Mouse (Mus musculus) embryonic facial prominence, embryonic 14.5 days (tissue): Measurements from ENCODE around the gene Zfp429. TPM values are rescaled to one million over a fixed set of nuclear protein-coding genes. Genes with fewer than 3 reads are reported as not detected.

Source experiments
- polyA plus RNA-seq: library from polyadenylated mRNA; unstranded; fragments of >200 nt; fragmentation: Nextera tagmentation; extraction: Ambion mirVana; gene quantifications from 2 replicates; pipeline ENCODE4 v1.2.1, GENCODE M21; 2014

The Zfp429 gene
- polyA plus RNA-seq, 1 experiment from 2014 or later, result 6.8 TPM

Other genes with a start within 250 kb of the Zfp429 start
- 5.1 and 5.9 TPM in 2 replicates for gene Rsl1, start 226.6 kb downstream of the Zfp429 start, polyA plus RNA-seq
- 1.4 and 1.8 TPM in 2 replicates for gene Zfp455, start 205.3 kb downstream of the Zfp429 start, polyA plus RNA-seq
- gene Zfp458, start 121.4 kb downstream of the Zfp429 start, polyA plus RNA-seq, result 1.8 and 2.0 TPM in 2 replicates
- 0.68 and 0.83 TPM in 2 replicates for gene Zfp457, start 93.3 kb downstream of the Zfp429 start, polyA plus RNA-seq
- gene Zfp595, start 67.2 kb downstream of the Zfp429 start, polyA plus RNA-seq, result 3.1 and 3.2 TPM in 2 replicates
- gene Gm28044, start 39.3 kb downstream of the Zfp429 start, polyA plus RNA-seq, result not detected in 2 replicates
- gene Zfp953, start 39.2 kb downstream of the Zfp429 start, polyA plus RNA-seq, result 0.94 and 1.4 TPM in 2 replicates
- gene Gm28041, start 24.1 kb downstream of the Zfp429 start, polyA plus RNA-seq, result 0.46 TPM in 1 of 2 replicates, not detected in the other
- gene Zfp456, start 24.0 kb downstream of the Zfp429 start, polyA plus RNA-seq, result 1.7 and 2.0 TPM in 2 replicates
- 0.56 and 1.0 TPM in 2 replicates for gene Zfp459, start 21.6 kb upstream of the Zfp429 start, polyA plus RNA-seq
- gene Zfp874a, start 51.8 kb upstream of the Zfp429 start, polyA plus RNA-seq, result 10.4 and 10.7 TPM in 2 replicates
- 2.5 and 3.1 TPM in 2 replicates for gene Zfp874b, start 84.4 kb upstream of the Zfp429 start, polyA plus RNA-seq
- 11.2 and 13.8 TPM in 2 replicates for gene Zfp58, start 100.7 kb upstream of the Zfp429 start, polyA plus RNA-seq
- not detected in 2 replicates for gene Gm26965, start 126.3 kb upstream of the Zfp429 start, polyA plus RNA-seq
- gene Zfp87, start 126.4 kb upstream of the Zfp429 start, polyA plus RNA-seq, result 24.2 and 29.7 TPM in 2 replicates
- 14.8 and 14.9 TPM in 2 replicates for gene Zfp748, start 154.0 kb upstream of the Zfp429 start, polyA plus RNA-seq
- 4.8 and 5.1 TPM in 2 replicates for gene Zfp729b, start 209.9 kb upstream of the Zfp429 start, polyA plus RNA-seq
- 0.51 TPM in 1 of 2 replicates, not detected in the other for gene Gm49345, start 237.9 kb upstream of the Zfp429 start, polyA plus RNA-seq
- gene Zfp729a, start 238.0 kb upstream of the Zfp429 start, polyA plus RNA-seq, result 3.9 and 4.3 TPM in 2 replicates